Mouse (Mus musculus) heart, postnatal 0 days (tissue): ENCODE results near the gene Zfp607b.

Experiments used
- CTCF ChIP-seq: IDR thresholded peaks from 2 replicates; pipeline ENCODE4 v1.5.1; 2016; ENCODE audit warnings: antibody characterized with exemption, control low read depth, low read depth
- EP300 ChIP-seq: IDR thresholded peaks from 2 replicates; pipeline ENCODE4 v1.6.1; 2016; ENCODE audit warnings: antibody characterized with exemption, low read depth

- TF ChIP-seq EP300 (no peak), CTCF (no peak)
Observed at GRCm38 (mm10) chr7:27674195-27674521, 15.0 kb upstream of the Zfp607b start.
